Mouse (Mus musculus): ENCODE measurements around the gene Cab39l. TPM values are rescaled to one million over a fixed set of nuclear protein-coding genes. Genes with fewer than 3 reads are reported as not detected.

The Cab39l gene
- polyA plus RNA-seq, 1 experiment: 17.7 TPM

- DNase-seq (ENCODE audit: low read depth): no peak
Observed at GRCm38 (mm10) chr14:59630096-59630495, 189.3 kb downstream of the Cab39l start.

GRCm38 (mm10) chr14:59632067-59632466, 191.3 kb downstream of the Cab39l start:
- DNase-seq (ENCODE audit: low read depth): no peak

GRCm38 (mm10) chr14:59633295-59633898, 192.6 kb downstream of the Cab39l start:
- DNase-seq (ENCODE audit: low read depth): no peak

- no peak for DNase-seq (ENCODE audit: low read depth)
Observed at GRCm38 (mm10) chr14:59633988-59634387, 193.2 kb downstream of the Cab39l start.

Other genes starting within 250 kb of the Cab39l start
- 21.8 and 29.0 TPM in 2 replicates for gene Rcbtb1, start 239.8 kb upstream of the Cab39l start, polyA plus RNA-seq (2012; rRNA removed)
- gene Gm6904, start 180.8 kb upstream of the Cab39l start, polyA plus RNA-seq (2012; rRNA removed): not detected in 2 replicates
- 0.34 and 0.62 TPM in 2 replicates for gene Phf11a, start 143.4 kb upstream of the Cab39l start, polyA plus RNA-seq (2012; rRNA removed)
- 0.55 and 0.70 TPM in 2 replicates for gene Phf11b, start 99.6 kb upstream of the Cab39l start, polyA plus RNA-seq (2012; rRNA removed)
- gene Phf11d, start 75.5 kb upstream of the Cab39l start, polyA plus RNA-seq (2012; rRNA removed): 4.2 and 7.1 TPM in 2 replicates
- gene Phf11c, start 45.6 kb upstream of the Cab39l start, polyA plus RNA-seq (2012; rRNA removed): 0.34 and 0.48 TPM in 2 replicates
- gene Setdb2, start 88 bp upstream of the Cab39l start, polyA plus RNA-seq (2012; rRNA removed): 3.5 and 5.1 TPM in 2 replicates
- gene Cdadc1, start 157.0 kb downstream of the Cab39l start, polyA plus RNA-seq (2012; rRNA removed): 5.0 and 9.4 TPM in 2 replicates
- gene Shisa2, start 184.3 kb downstream of the Cab39l start, polyA plus RNA-seq (2012; rRNA removed): 19.0 and 24.7 TPM in 2 replicates

Data from gonadal fat pad, adult 2 months (tissue).